Mouse (Mus musculus): Measurements from ENCODE around the gene Itfg1. TPM values are rescaled to one million over a fixed set of nuclear protein-coding genes. Genes with fewer than 3 reads are reported as not detected.

Gene Itfg1
- polyA plus RNA-seq, 1 experiment from 2014 or later: 233 TPM

- H3K9me3 ChIP-seq (ENCODE audit: control insufficient read depth, low read length): no peaks in the 10 kb centered on the region
- H3K9ac ChIP-seq (replicated peaks; ENCODE audit: low read length): no peak overlapping the region
- no peaks in the 10 kb centered on the region for H3K4me1 ChIP-seq (ENCODE audit: control insufficient read depth, insufficient read depth, low read length)
- DNase-seq (no peak), ATAC-seq (ENCODE audit: low FRiP score, low TSS enrichment) (no peak)
- H3K4me3 ChIP-seq (replicated peaks; ENCODE audit: low read depth, low read length): no peak overlapping the region
- H3K27ac ChIP-seq (replicated peaks; ENCODE audit: low read depth, low read length): no peak overlapping the region
- no peak overlapping the region for H3K4me2 ChIP-seq (ENCODE audit: low read length)
- WGBS: 71% methylated on average over 2 of the region's 2 CpGs
- no peaks in the 10 kb centered on the region for H3K36me3 ChIP-seq (ENCODE audit: control insufficient read depth, insufficient read depth, low read length)
- no peaks in the 10 kb centered on the region; the same call in 1 of the 2 replicates for H3K27me3 ChIP-seq (ENCODE audit: control insufficient read depth, insufficient read depth, low read length)
Measured at GRCm38 (mm10) chr8:85706988-85707387, 133.7 kb downstream of the Itfg1 start.

DNA sequence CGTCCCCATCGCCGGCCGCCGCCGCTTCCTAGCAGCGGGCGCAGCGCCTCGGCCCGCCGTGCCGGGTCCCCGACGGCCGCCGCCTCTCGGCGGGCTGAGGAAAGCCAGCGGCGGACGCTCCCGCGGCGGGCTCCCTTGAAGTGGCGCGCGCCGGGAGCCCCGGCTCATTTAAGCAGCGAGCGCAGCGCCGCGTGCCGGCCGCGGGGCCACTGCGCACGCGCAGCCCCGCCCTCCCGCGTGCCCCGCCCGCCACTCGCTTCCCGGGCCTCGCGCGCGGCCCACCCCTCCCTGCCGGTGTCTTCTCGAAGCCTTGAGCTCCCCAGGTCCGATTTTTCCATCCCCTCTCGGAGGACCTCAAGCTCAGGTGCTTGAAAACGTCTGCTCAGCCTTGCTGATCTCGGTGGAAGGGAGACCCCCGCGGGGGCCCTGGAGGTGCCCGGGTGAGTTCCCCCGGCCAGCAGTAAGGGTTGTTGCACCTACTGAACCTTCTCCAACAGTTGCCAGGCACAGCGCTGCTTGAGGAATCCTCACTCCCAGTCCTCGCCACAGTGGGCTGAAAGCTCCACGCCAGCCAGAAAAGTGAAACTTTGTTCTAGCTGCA, 139.9 kb downstream of the Itfg1 start, which contains the start of gene Neto2:
Gene Neto2 (minus strand): TSS at position 174 of the 601 bp plus-strand sequence.
- Histone ChIP-seq H3K9me3 (ENCODE audit: control insufficient read depth, low read length) (no peaks in the 10 kb centered on the region), H3K27me3 (ENCODE audit: control insufficient read depth, insufficient read depth, low read length) (no peaks in the 10 kb centered on the region; the same call in 1 of the 2 replicates), H3K4me3 (replicated peaks; ENCODE audit: low read depth, low read length) (peak within 1 kb of the TSS; percentile 86), H3K4me1 (ENCODE audit: control insufficient read depth, insufficient read depth, low read length) (peaks cover 13% of the 10 kb centered on the region; the same call in 1 of the 2 replicates), H3K9ac (replicated peaks; ENCODE audit: low read length) (peak within 1 kb of the TSS; percentile 94), H3K36me3 (ENCODE audit: control insufficient read depth, insufficient read depth, low read length) (no peaks in the 10 kb centered on the region), H3K27ac (replicated peaks; ENCODE audit: low read depth, low read length) (peak within 1 kb of the TSS; percentile 98), H3K4me2 (ENCODE audit: low read length) (peak within 1 kb of the TSS; percentile 66)
- ATAC-seq (ENCODE audit: low FRiP score, low TSS enrichment): peak; percentile 92
- DNase-seq: peak; percentile 96
- WGBS: 4% methylated on average over 57 of the region's 65 CpGs

DNA sequence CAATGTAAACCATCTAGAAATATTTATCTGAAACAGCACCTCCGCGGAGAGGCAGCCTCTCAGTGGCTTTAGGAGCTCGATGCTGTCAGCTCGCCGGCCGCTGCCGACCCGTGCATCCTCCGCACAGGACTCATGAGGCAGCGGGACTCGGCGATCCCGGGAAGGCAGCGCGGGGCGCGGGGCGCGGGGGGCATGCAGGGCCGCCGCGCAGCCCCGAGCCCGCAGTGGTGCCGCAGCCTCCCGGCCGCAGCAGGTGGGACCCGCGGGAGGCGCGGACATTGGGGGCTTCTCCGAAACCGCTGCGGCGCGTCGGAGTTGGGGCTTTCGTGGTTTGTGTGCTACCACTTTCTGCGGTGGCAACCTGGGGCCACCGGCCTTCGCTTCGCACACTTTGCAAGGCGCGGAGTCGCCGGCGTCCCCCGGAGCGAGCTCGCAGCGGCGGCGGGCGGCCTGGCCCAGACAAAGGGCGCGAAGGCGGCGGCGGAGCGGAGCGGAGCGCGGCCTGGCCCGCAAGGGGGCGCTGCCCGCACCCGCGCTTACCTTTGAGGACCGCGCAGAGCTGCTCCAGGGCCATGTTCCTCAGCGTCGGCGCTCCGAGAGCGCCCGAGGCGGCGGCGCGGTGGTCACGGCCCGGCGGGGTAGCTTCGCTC, 140.5 kb downstream of the Itfg1 start:
- Histone ChIP-seq H3K4me3 (replicated peaks; ENCODE audit: low read depth, low read length) (peak overlapping the region; percentile 86), H3K36me3 (ENCODE audit: control insufficient read depth, insufficient read depth, low read length) (no peaks in the 10 kb centered on the region), H3K4me1 (ENCODE audit: control insufficient read depth, insufficient read depth, low read length) (peaks cover 13% of the 10 kb centered on the region; the same call in 1 of the 2 replicates), H3K27me3 (ENCODE audit: control insufficient read depth, insufficient read depth, low read length) (no peaks in the 10 kb centered on the region; the same call in 1 of the 2 replicates), H3K9ac (replicated peaks; ENCODE audit: low read length) (peak overlapping the region; percentile 94), H3K27ac (replicated peaks; ENCODE audit: low read depth, low read length) (peak overlapping the region; percentile 98), H3K4me2 (ENCODE audit: low read length) (peak overlapping the region; percentile 66), H3K9me3 (ENCODE audit: control insufficient read depth, low read length) (no peaks in the 10 kb centered on the region)
- peak; percentile 96 for ATAC-seq (ENCODE audit: low FRiP score, low TSS enrichment)
- under 1% methylated on average over 76 of the region's 84 CpGs for WGBS
- peak; percentile 94 for DNase-seq

GRCm38 (mm10) chr8:85699051-85699450, 141.7 kb downstream of the Itfg1 start:
- peak; percentile 91 for DNase-seq
- under 1% methylated on average over 6 of the region's 6 CpGs for WGBS

More at GRCm38 (mm10) chr8:85699051-85699450, 141.7 kb downstream of the Itfg1 start:
- Histone ChIP-seq H3K4me3 (replicated peaks; ENCODE audit: low read depth, low read length) (peak overlapping the region; percentile 33), H3K9ac (replicated peaks; ENCODE audit: low read length) (0 out of 2 replicates have a peak overlapping the region, but pooled peaks have one; percentile 31), H3K4me2 (ENCODE audit: low read length) (peak overlapping the region; percentile 66), H3K36me3 (ENCODE audit: control insufficient read depth, insufficient read depth, low read length) (no peaks in the 10 kb centered on the region), H3K27ac (replicated peaks; ENCODE audit: low read depth, low read length) (no peak overlapping the region), H3K27me3 (ENCODE audit: control insufficient read depth, insufficient read depth, low read length) (no peaks in the 10 kb centered on the region; the same call in 1 of the 2 replicates), H3K4me1 (ENCODE audit: control insufficient read depth, insufficient read depth, low read length) (peaks cover 13% of the 10 kb centered on the region; the same call in 1 of the 2 replicates), H3K9me3 (ENCODE audit: control insufficient read depth, low read length) (no peaks in the 10 kb centered on the region)
- ATAC-seq (ENCODE audit: low FRiP score, low TSS enrichment): peak; percentile 52; the same call in 1 of the 2 replicates

Small RNAs within 50 kb of the gene (microRNA-seq; reads per million reads assigned to microRNA genes)
- not detected for gene Mir8109

Other genes starting within 250 kb of the Itfg1 start
- gene Neto2, start 140.0 kb downstream of the Itfg1 start, polyA plus RNA-seq (2014; fragmentation: Nextera tagmentation; extraction: Ambion mirVana): 82.0 and 93.1 TPM in 2 replicates
- 41.3 and 43.2 TPM in 2 replicates for gene Phkb, start within 50 bp of the Itfg1 start, polyA plus RNA-seq (2014; fragmentation: Nextera tagmentation; extraction: Ambion mirVana)

Data from midbrain, embryonic 14.5 days (tissue).